Mouse (Mus musculus) forebrain, embryonic 14.5 days (tissue): ENCODE data around the gene Rpl5. TPM values are rescaled to one million over a fixed set of nuclear protein-coding genes. Genes with fewer than 3 reads are reported as not detected.
A peak's percentile ranks its signal among the peaks of the same experiment; 100 is the strongest.
"Not testable (repeated sequence)": the region's sequence is repeated elsewhere in the genome, so short reads cannot be mapped to it uniquely, and the experiment has no call there.

Source experiments
- ATAC-seq: fragments of 200-750 bp; cut with Nextera tagmentation; 2 replicates; pipeline ENCODE4 v1.8.0; 2017; ENCODE audit warnings: mild to moderate bottlenecking, moderate library complexity
- DNase-seq: peaks from one replicate; pipeline ENCODE4 v3.0.0-alpha.2; 2015; ENCODE audit warnings: low spot score
- H3K27ac ChIP-seq: fragments of 300-500 bp; sonication (generic); 2 replicates; pipeline ENCODE4 v1.5.1; 2014; ENCODE audit warnings: low read depth, mild to moderate bottlenecking, control low read depth, low read length, moderate library complexity
- H3K27me3 ChIP-seq: fragments of 300-500 bp; sonication (generic); replicated peaks from 2 replicates; pipeline ENCODE4 v1.6.1; 2014; ENCODE audit warnings: low read length, control low read depth, mixed read lengths; ENCODE audit not compliant: control insufficient read depth, insufficient read depth
- H3K36me3 ChIP-seq: fragments of 300-500 bp; sonication (generic); 2 replicates; pipeline ENCODE4 v1.6.1; 2014; ENCODE audit warnings: low read length, control low read depth; ENCODE audit not compliant: control insufficient read depth, insufficient read depth
- H3K4me1 ChIP-seq: fragments of 300-500 bp; sonication (generic); 2 replicates; pipeline ENCODE4 v1.6.1; 2014; ENCODE audit warnings: antibody characterized with exemption, low read length, control low read depth; ENCODE audit not compliant: control insufficient read depth, insufficient read depth
- H3K4me2 ChIP-seq: fragments of 300-500 bp; sonication (generic); 2 replicates; pipeline ENCODE4 v1.6.1; 2014; ENCODE audit warnings: mild to moderate bottlenecking, control low read depth, low read length
- H3K4me3 ChIP-seq: fragments of 300-500 bp; sonication (generic); 2 replicates; pipeline ENCODE4 v1.5.1; 2014; ENCODE audit warnings: low read depth, low read length, control low read depth
- H3K9ac ChIP-seq: fragments of 300-500 bp; sonication (generic); 2 replicates; pipeline ENCODE4 v1.6.1; 2014; ENCODE audit warnings: mild to moderate bottlenecking, low read length, control low read depth, moderate library complexity
- H3K9me3 ChIP-seq: fragments of 300-500 bp; sonication (generic); replicated peaks from 2 replicates; pipeline ENCODE4 v1.6.1; 2016; ENCODE audit warnings: low read length, control low read depth, mixed read lengths; ENCODE audit not compliant: control insufficient read depth
- WGBS: fragments of 180-500 bp; shearing (Covaris S2); extraction: QIAGEN DNeasy Blood & Tissue Kit; methylation state at CpG from one replicate; pipeline ENCODE4 v1.1.7; 2014; 5-methylcytosine and 5-hydroxymethylcytosine counted together
- polyA plus RNA-seq: library from polyadenylated mRNA; unstranded; fragments of >200 nt; fragmentation: Nextera tagmentation; extraction: Ambion mirVana; gene quantifications from 2 replicates; pipeline ENCODE4 v1.2.1, GENCODE M21; 2014

Rpl5 gene
- polyA plus RNA-seq, 1 experiment from 2014 or later: 63.5 TPM

DNA sequence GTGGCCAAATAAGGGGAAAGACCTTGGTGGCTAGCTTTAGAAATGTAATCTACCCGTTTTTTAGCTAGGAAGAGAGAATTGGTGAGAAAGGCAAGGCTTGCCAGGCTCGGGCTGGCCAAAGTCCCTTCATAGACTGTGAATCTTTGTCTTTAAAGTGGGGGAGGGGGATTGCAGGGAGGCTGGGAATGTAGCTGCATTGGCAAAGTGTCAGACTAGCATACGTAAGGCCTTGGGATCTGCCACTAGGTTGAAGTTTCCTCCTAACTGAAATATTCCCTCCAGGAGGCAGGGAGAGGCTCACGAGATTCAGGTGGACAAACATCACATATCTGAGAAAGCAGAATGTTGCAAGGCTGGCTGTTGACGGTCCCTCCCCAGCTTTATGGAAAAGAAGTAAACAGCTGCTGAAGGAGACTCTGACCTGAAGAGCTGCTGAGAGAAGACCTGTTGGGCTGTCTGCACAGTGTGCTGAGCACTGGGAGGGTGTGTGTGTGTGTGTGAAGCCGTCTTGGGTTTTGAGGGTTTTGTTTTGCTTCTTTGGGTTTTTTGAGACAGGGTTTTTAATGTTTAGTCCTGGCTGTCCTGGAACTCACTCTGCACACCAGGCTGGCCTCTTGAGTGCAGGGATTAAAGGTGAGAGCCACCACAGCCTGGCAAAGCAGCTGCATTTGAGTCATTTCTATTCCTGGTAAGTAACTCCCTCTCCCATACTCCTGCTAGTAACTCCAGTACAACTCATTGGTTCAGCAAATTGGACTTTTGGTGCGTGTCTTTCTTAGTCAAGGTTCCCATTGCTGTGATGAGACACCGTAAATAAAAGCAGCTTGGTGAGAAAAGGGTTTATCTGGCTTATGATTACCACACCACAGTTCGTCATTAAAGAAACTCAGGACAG, 10.1 kb upstream of the Rpl5 start:
- 56% methylated on average over 9 of the region's 9 CpGs for WGBS
- ATAC-seq (no peak), DNase-seq (peak; percentile 37)
- Histone ChIP-seq H3K27ac (no peak overlapping the region), H3K4me3 (no peak overlapping the region), H3K9me3 (no peaks in the 10 kb centered on the region), H3K27me3 (no peaks in the 10 kb centered on the region), H3K4me2 (no peak overlapping the region), H3K9ac (no peak overlapping the region), H3K36me3 (no peaks in the 10 kb centered on the region), H3K4me1 (no peaks in the 10 kb centered on the region)

GRCm38 (mm10) chr5:107891515-107891914, 8.8 kb upstream of the Rpl5 start:
- not testable (repeated sequence) for H3K36me3 ChIP-seq, H3K27me3 ChIP-seq, H3K4me1 ChIP-seq, H3K27ac ChIP-seq, H3K4me2 ChIP-seq, DNase-seq, ATAC-seq, H3K9ac ChIP-seq, H3K9me3 ChIP-seq, H3K4me3 ChIP-seq
- WGBS: no CpG with 5 or more reads among the region's 1 CpGs

DNA sequence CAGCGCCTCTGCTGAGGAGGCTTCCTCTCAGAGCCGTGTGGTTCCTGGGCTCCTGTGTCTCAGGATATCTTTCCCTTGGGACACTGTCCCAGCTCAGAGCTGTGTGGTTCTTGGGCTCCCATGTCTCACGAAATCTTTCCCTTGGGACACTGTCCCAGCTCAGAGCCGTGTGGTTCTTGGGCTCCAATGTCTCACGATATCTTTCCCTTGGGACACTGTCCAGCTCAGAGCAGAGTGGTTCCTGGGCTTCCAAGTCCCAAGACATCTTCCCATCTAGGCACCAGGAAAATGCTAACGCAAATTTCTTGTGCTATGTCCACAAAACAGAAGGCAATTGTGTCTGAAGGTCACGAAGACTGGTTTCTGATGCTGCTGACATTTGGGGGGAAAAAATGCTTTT, 5.6 kb upstream of the Rpl5 start:
- Histone ChIP-seq H3K4me3 (no peak overlapping the region), H3K27me3 (no peaks in the 10 kb centered on the region), H3K9me3 (no peaks in the 10 kb centered on the region), H3K4me1 (no peaks in the 10 kb centered on the region), H3K9ac (no peak overlapping the region), H3K4me2 (no peak overlapping the region), H3K36me3 (no peaks in the 10 kb centered on the region), H3K27ac (no peak overlapping the region)
- ATAC-seq (no peak), DNase-seq (no peak)
- WGBS: 75% methylated on average over 7 of the region's 7 CpGs

DNA sequence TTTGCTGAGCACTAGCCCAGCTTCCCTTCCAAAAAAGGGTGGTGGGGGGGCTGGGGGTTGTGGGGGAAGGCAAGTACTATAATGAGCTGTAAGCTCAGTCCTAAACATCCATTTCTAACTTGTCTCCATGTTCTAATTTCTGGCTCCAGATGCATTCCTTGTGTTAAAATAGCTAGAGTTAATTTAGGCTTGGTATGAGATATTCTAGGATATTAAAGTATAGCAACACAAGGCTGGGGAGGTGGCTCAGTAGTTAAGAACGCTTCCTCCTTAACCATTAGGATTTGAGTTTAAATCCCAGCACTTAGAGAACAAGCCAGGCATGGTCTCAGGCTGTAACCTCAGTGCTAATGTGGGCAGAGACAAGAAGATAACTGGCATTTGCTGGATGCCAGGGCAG, 4.0 kb upstream of the Rpl5 start:
- ATAC-seq (no peak), DNase-seq (no peak)
- H3K4me1 ChIP-seq: no peaks in the 10 kb centered on the region
- no peak overlapping the region for H3K27ac ChIP-seq
- H3K4me3 ChIP-seq: no peak overlapping the region
- H3K9ac ChIP-seq: no peak overlapping the region
- no peaks in the 10 kb centered on the region for H3K9me3 ChIP-seq
- no peak overlapping the region for H3K4me2 ChIP-seq
- H3K36me3 ChIP-seq: no peaks in the 10 kb centered on the region
- H3K27me3 ChIP-seq: no peaks in the 10 kb centered on the region
- WGBS: 69% methylated on average over 1 of the region's 1 CpGs

GRCm38 (mm10) chr5:107901014-107901615, 813 bp downstream of the Rpl5 start:
- H3K4me2 ChIP-seq: peak overlapping the region; percentile 73
- H3K27me3 ChIP-seq: no peaks in the 10 kb centered on the region
- H3K36me3 ChIP-seq: peaks cover 41% of the 10 kb centered on the region
- H3K4me3 ChIP-seq: peak overlapping the region; percentile 99
- no peak for ATAC-seq
- H3K4me1 ChIP-seq: peaks cover 8% of the 10 kb centered on the region; the same call in 1 of the 2 replicates
- H3K9me3 ChIP-seq: no peaks in the 10 kb centered on the region
- peak overlapping the region; percentile 87; the same call in 1 of the 2 replicates for H3K27ac ChIP-seq
- under 1% methylated on average over 23 of the region's 23 CpGs for WGBS
- peak; percentile 13 for DNase-seq
- H3K9ac ChIP-seq: peak overlapping the region; percentile 97

DNA sequence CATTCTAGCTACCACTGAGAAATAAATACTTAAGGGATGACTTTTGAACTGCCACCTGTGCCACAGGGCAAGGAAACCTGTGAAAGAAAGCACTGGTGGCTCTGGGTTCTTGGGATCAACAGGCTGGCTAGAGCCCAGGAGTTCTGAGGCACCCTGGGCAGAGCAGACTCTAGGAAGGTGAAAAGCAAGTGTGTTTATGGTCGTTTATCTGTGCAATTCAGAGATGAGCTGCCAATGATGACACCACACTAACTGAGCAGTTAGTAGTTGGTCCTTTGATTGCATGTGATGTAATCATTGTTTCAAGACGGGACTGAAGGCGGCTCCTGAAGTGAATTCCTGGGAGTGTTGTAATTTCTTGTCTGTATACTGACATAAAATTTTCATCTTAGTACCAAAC, 4.0 kb downstream of the Rpl5 start:
- Histone ChIP-seq H3K4me2 (no peak overlapping the region), H3K36me3 (peaks cover 72% of the 10 kb centered on the region), H3K27ac (no peak overlapping the region), H3K27me3 (no peaks in the 10 kb centered on the region), H3K4me1 (peaks cover 8% of the 10 kb centered on the region; the same call in 1 of the 2 replicates), H3K4me3 (no peak overlapping the region), H3K9me3 (no peaks in the 10 kb centered on the region), H3K9ac (no peak overlapping the region)
- ATAC-seq: no peak
- WGBS: 85% methylated on average over 3 of the region's 3 CpGs
- no peak for DNase-seq

DNA sequence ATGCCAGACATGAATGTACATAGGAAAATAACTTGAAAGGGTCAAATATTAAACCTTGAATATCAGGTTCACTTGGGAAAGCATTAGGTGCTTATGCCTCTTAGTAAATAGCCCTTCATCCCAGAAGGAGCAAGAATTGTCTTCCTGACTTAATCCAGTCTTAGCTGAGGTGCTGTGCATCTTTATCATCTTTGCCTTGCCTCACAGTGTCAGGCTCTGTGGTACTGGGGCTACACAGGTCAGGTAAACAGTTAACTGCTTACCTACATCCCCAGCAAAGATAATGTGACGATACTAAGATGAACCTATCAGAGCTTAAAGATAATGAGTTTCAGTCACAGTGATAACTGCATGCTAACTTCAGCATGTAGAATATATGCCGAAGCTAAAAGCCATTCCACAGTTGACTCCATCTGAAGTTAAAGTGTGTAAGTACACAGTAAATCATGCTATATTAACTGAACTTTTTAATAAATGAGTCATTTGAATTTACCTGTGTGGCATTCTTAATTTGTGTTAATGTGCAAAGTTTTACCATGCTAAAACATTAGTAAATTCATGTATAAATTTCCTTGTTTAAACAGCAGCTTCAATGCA, 8.3 kb downstream of the Rpl5 start:
- Histone ChIP-seq H3K4me2 (no peak overlapping the region), H3K36me3 (peaks cover 70% of the 10 kb centered on the region), H3K9ac (no peak overlapping the region), H3K27ac (no peak overlapping the region), H3K9me3 (no peaks in the 10 kb centered on the region), H3K4me3 (no peak overlapping the region), H3K27me3 (no peaks in the 10 kb centered on the region), H3K4me1 (no peaks in the 10 kb centered on the region)
- WGBS: 95% methylated on average over 2 of the region's 2 CpGs
- ATAC-seq (no peak), DNase-seq (no peak)

- Histone ChIP-seq H3K4me2 (no peak overlapping the region), H3K36me3 (peaks cover 59% of the 10 kb centered on the region), H3K9me3 (no peaks in the 10 kb centered on the region), H3K27me3 (no peaks in the 10 kb centered on the region), H3K9ac (no peak overlapping the region), H3K4me1 (no peaks in the 10 kb centered on the region), H3K27ac (no peak overlapping the region), H3K4me3 (no peak overlapping the region)
- ATAC-seq (no peak), DNase-seq (no peak)
- 88% methylated on average over 3 of the region's 3 CpGs for WGBS
Observed at GRCm38 (mm10) chr5:107909668-107910067, 9.4 kb downstream of the Rpl5 start.
